Mouse (Mus musculus) c-Kit-positive CD71-positive TER-119-positive erythroid progenitor cells, embryonic 14.5 days (primary cell): Measurements from ENCODE around the gene Thnsl1.

Source experiments
- DNase-seq: peaks from one replicate; pipeline ENCODE4 v3.0.0-alpha.2; 2013; ENCODE audit warnings: low spot score

The Thnsl1 gene

GRCm38 (mm10) chr2:21204912-21205830, at the start of gene Thnsl1, which contains the start of gene Enkur:
TSS of gene Thnsl1 (plus strand) at chr2:21205724.
TSS of gene Enkur (minus strand) at chr2:21205365.
- DNase-seq: peak; percentile 96

- no peak for DNase-seq
Measured at GRCm38 (mm10) chr2:21164296-21164695, 41.2 kb upstream of the Thnsl1 start.

GRCm38 (mm10) chr2:21167916-21168315, 37.6 kb upstream of the Thnsl1 start:
- DNase-seq: no peak

GRCm38 (mm10) chr2:21172797-21173196, 32.7 kb upstream of the Thnsl1 start:
- DNase-seq: no peak

GRCm38 (mm10) chr2:21179136-21179535, 26.4 kb upstream of the Thnsl1 start:
- no peak for DNase-seq

- DNase-seq: no peak
Measured at GRCm38 (mm10) chr2:21182811-21183210, 22.7 kb upstream of the Thnsl1 start.

- DNase-seq: peak; percentile 34
Measured at GRCm38 (mm10) chr2:21187576-21187975, 17.9 kb upstream of the Thnsl1 start.

- DNase-seq: no peak
Measured at GRCm38 (mm10) chr2:21188610-21189009, 16.9 kb upstream of the Thnsl1 start.

GRCm38 (mm10) chr2:21191232-21191631, 14.3 kb upstream of the Thnsl1 start:
- no peak for DNase-seq

- no peak for DNase-seq
Measured at GRCm38 (mm10) chr2:21195233-21195632, 10.3 kb upstream of the Thnsl1 start.

- no peak for DNase-seq
Measured at GRCm38 (mm10) chr2:21199051-21199450, 6.5 kb upstream of the Thnsl1 start.

- DNase-seq: no peak
Measured at GRCm38 (mm10) chr2:21202754-21203153, 2.8 kb upstream of the Thnsl1 start.

GRCm38 (mm10) chr2:21205831-21206159, 271 bp downstream of the Thnsl1 start:
- DNase-seq: no peak

GRCm38 (mm10) chr2:21206278-21206677, 754 bp downstream of the Thnsl1 start:
- DNase-seq: no peak

GRCm38 (mm10) chr2:21211361-21211760, 5.8 kb downstream of the Thnsl1 start:
- no peak for DNase-seq

GRCm38 (mm10) chr2:21214322-21214721, 8.8 kb downstream of the Thnsl1 start:
- no peak for DNase-seq

- DNase-seq: no peak
Measured at GRCm38 (mm10) chr2:21215284-21215683, 9.8 kb downstream of the Thnsl1 start.

- no peak for DNase-seq
Measured at GRCm38 (mm10) chr2:21222453-21223384, 17.2 kb downstream of the Thnsl1 start.

GRCm38 (mm10) chr2:21230276-21230675, 24.8 kb downstream of the Thnsl1 start:
- DNase-seq: no peak

- no peak for DNase-seq
Measured at GRCm38 (mm10) chr2:21231147-21231546, 25.6 kb downstream of the Thnsl1 start.

GRCm38 (mm10) chr2:21234871-21235648, 29.5 kb downstream of the Thnsl1 start:
- DNase-seq: peak; percentile 29

- DNase-seq: no peak
Measured at GRCm38 (mm10) chr2:21235844-21236386, 30.4 kb downstream of the Thnsl1 start.
